Mouse (Mus musculus) heart, adult 2 months (tissue): ENCODE measurements around the gene Nav1.

Experiments
- CTCF ChIP-seq: fragments of 200-600 bp; IDR thresholded peaks from 2 replicates; pipeline ENCODE4 v1.8.1; 2022; ENCODE audit warnings: antibody characterized with exemption, mild to moderate bottlenecking, moderate library complexity
- EP300 ChIP-seq: fragments of 200-500 bp; IDR thresholded peaks from 2 replicates; pipeline ENCODE4 v1.6.1; 2011; ENCODE audit warnings: low read depth, low read length, control low read depth; ENCODE audit not compliant: insufficient read depth
- POLR2A ChIP-seq: fragments of 200-500 bp; IDR thresholded peaks from 2 replicates; pipeline ENCODE4 v1.6.1; 2011; ENCODE audit warnings: mild to moderate bottlenecking, low read depth, low read length, control low read depth; ENCODE audit not compliant: insufficient read depth

GRCm38 (mm10) chr1:135639093-135639492 lies 32.0 kb upstream of the Nav1 start:
- TF ChIP-seq CTCF (no peak), POLR2A (no peak), EP300 (no peak)
